Mouse (Mus musculus): ENCODE data around the gene Plod1. TPM values are rescaled to one million over a fixed set of nuclear protein-coding genes. Genes with fewer than 3 reads are reported as not detected.
A peak's percentile ranks its signal among the peaks of the same experiment; 100 is the strongest.

Plod1 gene
- polyA plus RNA-seq, 1 experiment from 2014 or later: 41.7 TPM

GRCm38 (mm10) chr4:147905090-147905659 lies 31.4 kb downstream of the Plod1 start:
- Histone ChIP-seq H3K4me3 (peak overlapping the region; percentile 93), H3K9me3 (replicated peaks) (no peaks in the 10 kb centered on the region), H3K4me2 (replicated peaks) (peak overlapping the region; percentile 59), H3K27ac (no peak overlapping the region), H3K9ac (peak overlapping the region; percentile 91; the same call in 1 of the 2 replicates), H3K27me3 (no peaks in the 10 kb centered on the region), H3K4me1 (peaks cover 15% of the 10 kb centered on the region), H3K36me3 (peaks cover 21% of the 10 kb centered on the region)
- peak; percentile 51 for ATAC-seq (ENCODE audit: low FRiP score)
- 0% methylated on average over 8 of the region's 8 CpGs for WGBS

DNA sequence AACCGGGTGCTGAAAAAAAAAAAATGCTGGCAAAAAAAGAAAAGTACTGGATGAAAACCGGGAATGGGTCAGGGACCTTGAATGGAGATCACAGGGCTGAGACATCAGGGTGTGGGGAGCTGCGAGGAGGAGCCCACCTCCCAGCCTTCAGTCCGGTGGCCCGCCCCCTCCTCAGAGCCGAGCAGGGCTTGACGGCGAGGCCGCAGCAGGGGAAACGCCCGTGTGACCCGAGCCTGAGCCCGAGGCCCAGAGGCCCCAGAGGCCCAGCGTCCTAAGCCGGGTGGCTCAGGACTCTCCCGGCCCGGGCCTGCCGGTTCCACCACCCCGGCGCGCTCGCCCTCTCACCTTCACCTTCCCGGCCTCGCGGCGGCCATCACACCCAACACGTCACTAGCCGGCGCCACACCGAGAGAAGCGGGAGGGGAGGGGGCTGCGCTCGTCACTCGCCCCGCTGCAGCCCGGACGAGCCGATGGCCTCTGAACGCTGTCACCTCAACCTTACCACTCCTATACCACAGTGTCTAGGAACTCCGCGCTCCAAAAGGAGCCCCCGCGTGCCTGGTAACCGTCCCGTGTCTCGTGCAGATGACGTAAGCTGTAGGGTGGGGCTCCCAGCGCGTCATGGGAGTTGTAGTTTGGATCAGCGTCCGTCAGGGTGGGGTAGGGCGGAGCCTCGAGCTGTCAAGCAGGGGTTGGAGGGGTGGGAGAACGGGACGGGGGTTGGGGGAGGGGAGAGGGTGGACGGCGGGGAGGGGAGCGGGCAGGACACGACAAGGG lies 32.1 kb downstream of the Plod1 start, which contains the start of gene Mfn2:
TSS of gene Mfn2 (minus strand) at position 392 of the 777 bp plus-strand sequence.
- peak within 1 kb of the TSS; percentile 74 for H3K4me2 ChIP-seq (replicated peaks)
- peak; percentile 94 for ATAC-seq (ENCODE audit: low FRiP score)
- under 1% methylated on average over 59 of the region's 59 CpGs for WGBS
- H3K9me3 ChIP-seq (replicated peaks): no peaks in the 10 kb centered on the region
- H3K4me1 ChIP-seq: peaks cover 15% of the 10 kb centered on the region
- H3K27ac ChIP-seq: peak within 1 kb of the TSS; percentile 87
- no peaks in the 10 kb centered on the region for H3K27me3 ChIP-seq
- peak within 1 kb of the TSS; percentile 93 for H3K4me3 ChIP-seq
- H3K36me3 ChIP-seq: peaks cover 28% of the 10 kb centered on the region
- H3K9ac ChIP-seq: peak within 1 kb of the TSS; percentile 91

- Histone ChIP-seq H3K4me2 (replicated peaks) (peak overlapping the region; percentile 74), H3K27ac (no peak overlapping the region), H3K9me3 (replicated peaks) (no peaks in the 10 kb centered on the region), H3K27me3 (no peaks in the 10 kb centered on the region), H3K36me3 (peaks cover 37% of the 10 kb centered on the region), H3K4me1 (peaks cover 15% of the 10 kb centered on the region), H3K9ac (peak overlapping the region; percentile 91), H3K4me3 (peak overlapping the region; percentile 93)
- WGBS: 79% methylated on average over 3 of the region's 3 CpGs
- ATAC-seq (ENCODE audit: low FRiP score): no peak
Measured at GRCm38 (mm10) chr4:147903601-147904000, 33.0 kb downstream of the Plod1 start.

DNA sequence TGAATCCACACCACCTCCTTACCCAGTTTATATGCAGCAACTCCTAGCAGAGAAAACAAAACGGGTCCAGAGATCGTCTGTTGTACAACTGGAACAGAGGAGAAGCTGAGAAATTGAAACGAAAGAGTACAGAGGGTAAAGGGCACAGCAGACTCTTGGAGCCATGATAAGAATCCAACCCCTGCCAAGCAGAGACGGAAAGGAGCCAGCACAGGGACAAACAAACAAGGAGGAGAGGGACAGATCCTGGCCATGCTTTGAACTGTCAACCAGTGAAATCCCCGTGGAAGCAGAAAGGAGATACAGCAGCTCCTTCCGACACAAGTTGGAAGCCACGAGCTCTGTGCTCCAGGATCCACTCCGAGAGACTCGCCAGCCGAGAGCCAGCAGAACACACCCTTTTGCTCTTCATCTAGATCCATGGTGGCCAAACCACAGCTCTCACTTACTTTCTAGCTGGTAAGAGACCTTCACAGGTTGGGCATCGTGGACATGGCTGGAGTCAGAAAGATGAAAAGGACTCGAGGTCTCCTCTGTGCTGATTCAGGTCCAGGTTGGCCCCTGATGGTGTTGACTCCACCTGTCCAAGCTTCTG lies 33.6 kb downstream of the Plod1 start:
- Histone ChIP-seq H3K27me3 (no peaks in the 10 kb centered on the region), H3K9ac (no peak overlapping the region), H3K4me3 (0 out of 2 replicates have a peak overlapping the region, but pooled peaks have one; percentile 93), H3K4me1 (peaks cover 15% of the 10 kb centered on the region), H3K36me3 (peaks cover 43% of the 10 kb centered on the region), H3K9me3 (replicated peaks) (no peaks in the 10 kb centered on the region), H3K27ac (no peak overlapping the region), H3K4me2 (replicated peaks) (peak overlapping the region; percentile 74; the same call in 1 of the 2 replicates)
- no peak for ATAC-seq (ENCODE audit: low FRiP score)
- 92% methylated on average over 12 of the region's 12 CpGs for WGBS

DNA sequence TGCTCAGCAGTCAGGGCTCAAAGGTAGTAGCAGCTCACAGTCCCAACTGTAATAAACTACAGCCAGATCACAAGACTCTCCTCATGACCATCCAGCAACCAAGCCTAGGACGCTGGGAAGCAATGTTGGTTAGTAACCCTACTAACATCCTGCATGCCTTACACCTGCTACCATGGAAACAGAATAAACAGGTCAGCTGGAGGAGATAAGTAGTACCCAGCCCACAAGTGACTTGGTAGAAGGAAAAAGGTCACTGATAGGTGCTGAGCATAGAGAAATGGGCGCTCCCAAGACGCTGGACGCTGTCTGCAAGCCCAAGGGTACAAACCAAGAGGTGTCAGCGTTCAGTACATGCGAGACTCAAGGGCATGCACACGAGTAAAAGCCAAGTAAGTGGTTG lies 36.1 kb downstream of the Plod1 start:
- no peak for ATAC-seq (ENCODE audit: low FRiP score)

DNA sequence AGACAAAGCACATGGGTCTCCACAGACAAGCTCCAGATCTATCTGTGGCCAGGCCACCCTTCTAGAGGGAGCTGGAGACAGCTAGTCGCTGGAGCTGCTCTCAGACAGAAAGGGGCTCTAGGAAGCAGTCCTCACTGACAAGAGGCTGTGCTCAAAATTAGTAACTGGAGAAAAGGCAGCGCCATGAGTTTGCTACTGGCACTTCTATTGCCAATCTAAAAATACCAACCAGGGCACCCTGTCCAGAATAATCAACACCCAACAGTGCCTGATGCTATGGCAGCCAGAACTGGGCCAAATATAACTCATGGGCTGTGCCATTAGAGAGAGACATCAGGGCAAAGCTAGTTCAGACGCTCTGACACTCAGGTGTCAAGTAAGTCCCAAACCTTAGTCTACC lies 39.2 kb downstream of the Plod1 start:
- H3K4me1 ChIP-seq: no peaks in the 10 kb centered on the region
- H3K27ac ChIP-seq: no peak overlapping the region
- no peaks in the 10 kb centered on the region for H3K9me3 ChIP-seq (replicated peaks)
- H3K4me2 ChIP-seq (replicated peaks): no peak overlapping the region
- ATAC-seq (ENCODE audit: low FRiP score): no peak
- WGBS: 92% methylated on average over 3 of the region's 3 CpGs
- H3K9ac ChIP-seq: no peak overlapping the region
- no peak overlapping the region for H3K4me3 ChIP-seq
- H3K36me3 ChIP-seq: peaks cover 81% of the 10 kb centered on the region
- no peaks in the 10 kb centered on the region for H3K27me3 ChIP-seq

More for the DNA sequence above, 36.1 kb downstream of the Plod1 start:
- peaks cover 67% of the 10 kb centered on the region for H3K36me3 ChIP-seq
- H3K4me1 ChIP-seq: peaks cover 15% of the 10 kb centered on the region
- WGBS: 89% methylated on average over 7 of the region's 7 CpGs
- no peak overlapping the region for H3K4me2 ChIP-seq (replicated peaks)
- no peak overlapping the region for H3K4me3 ChIP-seq
- no peaks in the 10 kb centered on the region for H3K27me3 ChIP-seq
- no peak overlapping the region for H3K9ac ChIP-seq
- no peaks in the 10 kb centered on the region for H3K9me3 ChIP-seq (replicated peaks)
- no peak overlapping the region for H3K27ac ChIP-seq

DNA sequence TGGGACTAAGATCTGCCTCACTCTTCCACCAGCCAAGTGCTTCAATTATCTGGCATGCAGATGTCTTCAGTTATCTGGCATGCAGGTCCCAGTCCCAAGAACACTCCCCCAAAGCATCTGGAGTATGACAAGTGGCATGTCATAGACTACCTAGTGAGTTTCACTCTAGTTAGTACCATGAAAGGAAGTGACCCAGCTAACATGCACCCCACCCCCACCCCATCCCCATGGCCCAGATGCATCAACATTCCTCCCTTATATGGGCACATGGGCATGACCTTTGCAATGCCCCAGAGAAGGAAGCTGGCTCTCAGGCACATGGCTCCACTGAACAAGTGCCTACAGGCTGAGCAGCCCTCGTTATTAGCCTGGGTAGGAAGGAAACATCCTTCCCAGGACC lies 40.2 kb downstream of the Plod1 start:
- no peak overlapping the region for H3K9ac ChIP-seq
- H3K4me2 ChIP-seq (replicated peaks): no peak overlapping the region
- peaks cover 82% of the 10 kb centered on the region for H3K36me3 ChIP-seq
- H3K9me3 ChIP-seq (replicated peaks): no peaks in the 10 kb centered on the region
- WGBS: 68% methylated on average over 1 of the region's 1 CpGs
- ATAC-seq (ENCODE audit: low FRiP score): no peak
- H3K27me3 ChIP-seq: no peaks in the 10 kb centered on the region
- H3K4me3 ChIP-seq: no peak overlapping the region
- H3K27ac ChIP-seq: no peak overlapping the region
- no peaks in the 10 kb centered on the region for H3K4me1 ChIP-seq

DNA sequence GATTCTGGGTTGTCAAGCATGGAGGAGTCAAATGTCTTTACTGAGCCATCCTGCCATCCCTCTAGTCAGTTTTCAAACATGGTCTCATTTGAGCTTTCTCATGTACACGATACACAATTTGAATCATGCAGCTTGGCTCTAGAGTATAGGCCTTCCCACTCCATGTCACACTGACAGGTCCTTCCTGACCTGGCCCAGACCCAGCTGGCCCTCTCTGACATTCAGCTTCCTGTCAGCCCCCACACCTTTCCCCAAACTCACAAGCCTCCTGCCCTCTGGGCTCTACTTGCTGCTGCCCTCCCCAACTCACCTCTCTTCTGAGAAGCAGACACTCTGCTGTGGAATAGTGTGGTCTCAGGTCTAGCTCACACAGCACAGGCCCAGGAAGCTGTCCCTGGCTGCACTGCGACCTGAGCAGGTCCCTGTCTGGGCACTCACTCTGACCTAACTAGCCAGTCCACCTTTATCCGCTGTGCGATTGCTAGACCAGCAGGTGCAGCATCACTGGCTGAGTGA lies 40.7 kb downstream of the Plod1 start:
- Histone ChIP-seq H3K9me3 (replicated peaks) (no peaks in the 10 kb centered on the region), H3K9ac (no peak overlapping the region), H3K4me2 (replicated peaks) (no peak overlapping the region), H3K4me3 (no peak overlapping the region), H3K27me3 (no peaks in the 10 kb centered on the region), H3K36me3 (peaks cover 86% of the 10 kb centered on the region), H3K4me1 (no peaks in the 10 kb centered on the region), H3K27ac (no peak overlapping the region)
- no peak for ATAC-seq (ENCODE audit: low FRiP score)
- WGBS: 90% methylated on average over 4 of the region's 4 CpGs

- H3K27me3 ChIP-seq: no peaks in the 10 kb centered on the region
- H3K9ac ChIP-seq: no peak overlapping the region
- no peak for ATAC-seq (ENCODE audit: low FRiP score)
- 91% methylated on average over 6 of the region's 6 CpGs for WGBS
- no peak overlapping the region for H3K4me3 ChIP-seq
- H3K4me1 ChIP-seq: no peaks in the 10 kb centered on the region
- peaks cover 82% of the 10 kb centered on the region for H3K36me3 ChIP-seq
- no peak overlapping the region for H3K4me2 ChIP-seq (replicated peaks)
- no peak overlapping the region for H3K27ac ChIP-seq
- H3K9me3 ChIP-seq (replicated peaks): no peaks in the 10 kb centered on the region
Measured at GRCm38 (mm10) chr4:147890341-147890740, 46.2 kb downstream of the Plod1 start.

GRCm38 (mm10) chr4:147888237-147888636 lies 48.3 kb downstream of the Plod1 start:
- H3K36me3 ChIP-seq: peaks cover 88% of the 10 kb centered on the region
- H3K4me3 ChIP-seq: no peak overlapping the region
- no peaks in the 10 kb centered on the region for H3K4me1 ChIP-seq
- H3K4me2 ChIP-seq (replicated peaks): no peak overlapping the region
- WGBS: 91% methylated on average over 4 of the region's 4 CpGs
- H3K9ac ChIP-seq: no peak overlapping the region
- no peak for ATAC-seq (ENCODE audit: low FRiP score)
- H3K27me3 ChIP-seq: no peaks in the 10 kb centered on the region
- no peaks in the 10 kb centered on the region for H3K9me3 ChIP-seq (replicated peaks)
- H3K27ac ChIP-seq: no peak overlapping the region

- 92% methylated on average over 7 of the region's 7 CpGs for WGBS
- Histone ChIP-seq H3K9ac (no peak overlapping the region), H3K4me1 (no peaks in the 10 kb centered on the region), H3K27me3 (no peaks in the 10 kb centered on the region), H3K4me2 (replicated peaks) (no peak overlapping the region), H3K36me3 (peaks cover 88% of the 10 kb centered on the region), H3K27ac (no peak overlapping the region), H3K9me3 (replicated peaks) (no peaks in the 10 kb centered on the region), H3K4me3 (no peak overlapping the region)
- ATAC-seq (ENCODE audit: low FRiP score): no peak
Measured at GRCm38 (mm10) chr4:147887277-147887676, 49.3 kb downstream of the Plod1 start.

- Histone ChIP-seq H3K27me3 (no peaks in the 10 kb centered on the region), H3K36me3 (peaks cover 92% of the 10 kb centered on the region), H3K4me3 (no peak overlapping the region), H3K9me3 (replicated peaks) (no peaks in the 10 kb centered on the region), H3K4me1 (no peaks in the 10 kb centered on the region), H3K9ac (no peak overlapping the region), H3K4me2 (replicated peaks) (no peak overlapping the region), H3K27ac (no peak overlapping the region)
- ATAC-seq (ENCODE audit: low FRiP score): no peak
- WGBS: 95% methylated on average over 12 of the region's 12 CpGs
Measured at GRCm38 (mm10) chr4:147886158-147886557, 50.4 kb downstream of the Plod1 start.
